Mouse (Mus musculus) liver, postnatal 0 days (tissue): Measurements from ENCODE around the gene Ptpn22. TPM values are rescaled to one million over a fixed set of nuclear protein-coding genes. Genes with fewer than 3 reads are reported as not detected.

Source experiments
- ATAC-seq: fragments of 200-750 bp; cut with Nextera tagmentation; 2 replicates; pipeline ENCODE4 v1.8.0; 2017; ENCODE audit warnings: mild to moderate bottlenecking, moderate library complexity
- DNase-seq: peaks from one replicate; pipeline ENCODE4 v3.0.0-alpha.2; 2016
- H3K27ac ChIP-seq: fragments of 300-500 bp; sonication (generic); 2 replicates; pipeline ENCODE4 v1.5.1; 2014; ENCODE audit warnings: antibody characterized with exemption, moderate library complexity, mild to moderate bottlenecking, low read depth
- H3K27me3 ChIP-seq: fragments of 300-500 bp; sonication (generic); 2 replicates; pipeline ENCODE4 v1.6.1; 2014; ENCODE audit warnings: low read length, control low read depth, mixed read lengths; ENCODE audit not compliant: insufficient read depth
- H3K36me3 ChIP-seq: fragments of 300-500 bp; sonication (generic); replicated peaks from 2 replicates; pipeline ENCODE4 v1.6.1; 2014; ENCODE audit warnings: mild to moderate bottlenecking, control low read depth, low read length, moderate library complexity, mixed read lengths; ENCODE audit not compliant: insufficient read depth
- H3K4me1 ChIP-seq: fragments of 300-500 bp; sonication (generic); 2 replicates; pipeline ENCODE4 v1.6.1; 2014; ENCODE audit warnings: antibody characterized with exemption, mild to moderate bottlenecking, control low read depth; ENCODE audit not compliant: insufficient read depth
- H3K4me2 ChIP-seq: fragments of 300-500 bp; sonication (generic); 2 replicates; pipeline ENCODE4 v1.6.1; 2014; ENCODE audit warnings: low read depth, mild to moderate bottlenecking, low read length, moderate library complexity, mixed read lengths
- H3K4me3 ChIP-seq: fragments of 300-500 bp; sonication (generic); 2 replicates; pipeline ENCODE4 v1.5.1; 2014; ENCODE audit warnings: low read depth, low read length
- H3K9ac ChIP-seq: fragments of 300-500 bp; sonication (generic); replicated peaks from 2 replicates; pipeline ENCODE4 v1.6.1; 2014; ENCODE audit warnings: mild to moderate bottlenecking, moderate library complexity
- H3K9me3 ChIP-seq: fragments of 300-500 bp; sonication (generic); 2 replicates; pipeline ENCODE4 v1.6.1; 2016; ENCODE audit warnings: mild to moderate bottlenecking, control low read depth, low read length, mixed read lengths
- CTCF ChIP-seq: sonication (generic); IDR thresholded peaks from 2 replicates; pipeline ENCODE4 v1.5.1; 2016; ENCODE audit warnings: antibody characterized with exemption, low read depth
- EP300 ChIP-seq: IDR thresholded peaks from 2 replicates; pipeline ENCODE4 v1.6.1; 2016; ENCODE audit warnings: antibody characterized with exemption, low read depth, mild to moderate bottlenecking
- WGBS: fragments of 180-500 bp; shearing (Covaris S2); extraction: QIAGEN DNeasy Blood & Tissue Kit; methylation state at CpG from one replicate; pipeline ENCODE4 v1.1.7; 2014; ENCODE audit not compliant: insufficient replicate concordance; 5-methylcytosine and 5-hydroxymethylcytosine counted together
- polyA plus RNA-seq: library from polyadenylated mRNA; unstranded; fragments of >200 nt; fragmentation: Nextera tagmentation; extraction: Ambion mirVana; gene quantifications from 2 replicates; pipeline ENCODE4 v1.2.1, GENCODE M21; 2015

The Ptpn22 gene
- polyA plus RNA-seq, 1 experiment from 2014 or later: 3.0 TPM

DNA sequence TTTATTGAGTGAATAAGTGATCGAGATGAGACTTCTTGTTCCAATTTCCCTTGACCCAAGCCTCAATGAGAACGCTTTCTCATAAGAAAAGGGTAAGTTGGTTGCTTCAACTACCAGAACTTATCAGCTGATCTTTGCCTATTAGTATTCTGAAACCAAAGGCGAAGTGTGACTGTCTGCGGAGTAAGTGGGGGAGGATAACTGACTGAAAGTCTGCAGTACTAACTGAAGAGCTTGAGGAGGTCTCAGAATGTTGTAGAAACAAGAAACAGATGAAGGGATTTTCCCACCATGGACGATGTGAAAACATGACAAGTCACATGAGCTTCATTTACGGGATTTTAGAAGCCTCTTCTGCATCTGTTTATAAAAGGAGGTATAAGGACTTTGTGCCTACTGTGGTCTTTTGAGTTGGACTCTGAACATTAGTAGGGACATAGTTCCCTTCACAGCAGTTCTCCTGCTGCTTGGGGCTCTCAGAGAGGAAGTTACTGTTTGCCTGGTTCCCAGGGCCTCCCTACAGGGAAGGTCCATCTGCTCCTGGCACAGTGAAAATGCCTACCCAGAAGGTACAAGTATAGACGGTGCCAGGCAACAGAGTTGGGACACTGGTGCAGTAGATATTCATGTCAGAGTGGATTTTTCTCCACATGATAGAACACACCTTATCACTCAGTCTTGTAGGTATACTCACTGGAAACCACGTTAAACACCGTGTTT is 8.8 kb upstream of the Ptpn22 start:
- Histone ChIP-seq H3K27ac (no peak overlapping the region), H3K27me3 (no peaks in the 10 kb centered on the region), H3K9ac (no peak overlapping the region), H3K9me3 (no peaks in the 10 kb centered on the region), H3K4me1 (no peaks in the 10 kb centered on the region), H3K4me2 (no peak overlapping the region), H3K36me3 (no peaks in the 10 kb centered on the region), H3K4me3 (no peak overlapping the region)
- WGBS: 62% methylated on average over 9 of the region's 9 CpGs
- no peak for TF ChIP-seq CTCF
- no peak for TF ChIP-seq EP300
- ATAC-seq (no peak), DNase-seq (no peak)

DNA sequence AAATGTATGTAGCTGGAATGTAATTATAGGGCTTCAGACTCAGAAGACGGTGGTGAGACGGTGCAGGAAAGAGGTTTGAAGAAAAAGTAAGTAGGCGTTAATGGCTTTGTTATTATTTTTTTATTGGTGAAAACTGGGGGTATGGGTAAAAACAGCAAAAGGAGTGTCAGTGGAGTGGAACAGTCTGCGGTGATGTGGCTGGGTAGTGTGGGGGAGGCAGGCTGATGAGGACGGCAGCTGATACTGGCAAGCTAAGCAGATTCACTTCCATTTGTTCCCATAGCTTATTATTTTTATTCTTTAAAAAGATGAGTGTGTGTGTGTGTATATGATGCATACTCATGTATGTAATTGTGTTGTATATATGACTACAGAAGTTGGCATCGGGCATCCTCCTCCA is 8.1 kb upstream of the Ptpn22 start:
- ATAC-seq: no peak
- 85% methylated on average over 6 of the region's 6 CpGs for WGBS
- no peaks in the 10 kb centered on the region for H3K9me3 ChIP-seq

DNA sequence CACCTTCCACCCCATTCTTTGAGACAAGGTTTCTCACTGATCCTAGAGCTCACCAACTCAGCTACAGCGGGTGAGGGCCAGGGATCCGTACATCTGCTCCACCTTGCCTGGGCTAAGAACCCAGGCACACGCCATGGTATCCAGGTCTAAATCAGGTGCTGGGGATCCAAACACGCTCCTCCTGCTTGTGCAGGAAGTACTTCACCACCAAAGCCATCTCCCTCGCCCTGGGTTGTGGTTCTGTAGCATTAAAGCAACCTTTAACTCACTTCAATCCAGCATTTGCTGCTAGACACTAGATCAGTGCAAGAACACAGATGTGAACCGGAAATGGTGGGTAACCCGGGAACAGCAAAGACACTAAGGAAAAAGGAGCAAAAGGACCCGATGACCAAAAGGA is 7.7 kb upstream of the Ptpn22 start:
- Histone ChIP-seq H3K4me2 (no peak overlapping the region), H3K9me3 (no peaks in the 10 kb centered on the region), H3K27me3 (no peaks in the 10 kb centered on the region), H3K36me3 (no peaks in the 10 kb centered on the region), H3K4me1 (no peaks in the 10 kb centered on the region), H3K4me3 (no peak overlapping the region), H3K9ac (no peak overlapping the region), H3K27ac (no peak overlapping the region)
- TF ChIP-seq EP300 (no peak), CTCF (no peak)
- DNase-seq: no peak
- no peak for ATAC-seq
- 73% methylated on average over 8 of the region's 8 CpGs for WGBS

More for the DNA sequence above, 8.1 kb upstream of the Ptpn22 start:
- TF ChIP-seq EP300 (no peak), CTCF (no peak)
- H3K9ac ChIP-seq: no peak overlapping the region
- H3K27me3 ChIP-seq: no peaks in the 10 kb centered on the region
- no peak overlapping the region for H3K27ac ChIP-seq
- no peak overlapping the region for H3K4me3 ChIP-seq
- no peaks in the 10 kb centered on the region for H3K4me1 ChIP-seq
- no peaks in the 10 kb centered on the region for H3K36me3 ChIP-seq
- no peak for DNase-seq
- H3K4me2 ChIP-seq: no peak overlapping the region

DNA sequence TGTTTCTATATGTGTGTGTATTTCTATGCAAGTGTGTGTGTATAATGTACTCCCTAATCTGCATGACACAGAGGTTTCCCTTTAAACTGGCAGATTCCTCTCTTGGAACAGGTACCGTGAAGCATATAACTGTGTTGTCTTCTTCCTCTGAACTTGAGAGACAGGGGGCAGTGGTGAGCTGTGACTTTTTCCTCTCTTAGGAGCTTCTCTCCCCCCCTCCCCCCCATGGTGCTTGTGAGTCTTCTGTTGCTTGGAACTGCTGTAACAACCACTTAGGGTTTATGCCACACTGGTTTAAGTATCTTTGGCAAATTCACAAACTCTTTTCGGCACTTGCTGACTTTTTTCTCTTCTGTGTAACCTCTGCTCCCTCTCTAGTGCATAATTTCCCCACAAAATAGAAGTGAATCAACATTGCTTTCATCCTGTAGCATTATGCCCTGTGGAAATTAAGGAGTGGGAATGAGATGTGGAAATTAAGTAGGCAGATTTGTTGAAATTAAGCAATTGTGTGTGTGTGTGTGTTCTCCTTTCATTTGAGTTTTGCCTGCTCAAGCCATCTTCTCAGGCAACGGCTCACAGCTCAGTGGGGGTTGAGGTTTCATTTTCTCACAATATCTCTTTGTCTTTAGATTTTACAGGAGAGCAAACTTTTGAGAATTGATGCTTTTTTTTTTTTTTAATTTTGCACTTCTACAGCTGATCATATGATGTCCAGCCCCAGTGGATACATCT is 6.9 kb upstream of the Ptpn22 start:
- H3K9me3 ChIP-seq: no peaks in the 10 kb centered on the region
- no peaks in the 10 kb centered on the region for H3K36me3 ChIP-seq
- no peak overlapping the region for H3K9ac ChIP-seq
- no peaks in the 10 kb centered on the region for H3K27me3 ChIP-seq
- TF ChIP-seq CTCF (peak; percentile 69), EP300 (no peak)
- 57% methylated on average over 3 of the region's 3 CpGs for WGBS
- H3K4me3 ChIP-seq: no peak overlapping the region
- no peaks in the 10 kb centered on the region for H3K4me1 ChIP-seq
- DNase-seq (peak; percentile 63), ATAC-seq (0 out of 2 replicates have a peak, but pooled peaks have one; percentile 47)
- no peak overlapping the region for H3K27ac ChIP-seq
- no peak overlapping the region for H3K4me2 ChIP-seq

DNA sequence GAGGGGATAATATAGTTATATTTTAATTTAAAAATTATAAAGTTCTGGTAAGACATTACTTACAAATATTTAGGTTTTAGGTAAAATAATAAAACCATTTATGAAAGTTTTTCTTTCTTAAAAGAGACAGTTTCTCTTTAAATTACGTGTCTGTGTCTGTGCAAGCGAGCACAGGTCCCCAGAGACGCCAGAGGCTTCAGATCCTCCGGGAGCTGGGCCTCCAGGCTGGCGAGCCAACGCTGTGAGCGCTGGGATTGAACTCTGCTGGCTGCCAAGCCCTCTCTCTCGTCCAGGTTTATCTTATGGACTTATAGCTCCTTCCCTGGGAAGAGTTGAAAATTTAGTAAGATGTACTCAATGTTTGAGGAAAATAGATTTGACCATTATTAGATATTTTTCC is 5.8 kb upstream of the Ptpn22 start:
- Histone ChIP-seq H3K9me3 (no peaks in the 10 kb centered on the region), H3K36me3 (no peaks in the 10 kb centered on the region), H3K4me2 (no peak overlapping the region), H3K4me3 (no peak overlapping the region), H3K4me1 (no peaks in the 10 kb centered on the region), H3K9ac (no peak overlapping the region), H3K27me3 (no peaks in the 10 kb centered on the region), H3K27ac (no peak overlapping the region)
- DNase-seq: no peak
- TF ChIP-seq EP300: no peak
- no peak for TF ChIP-seq CTCF
- WGBS: 73% methylated on average over 8 of the region's 8 CpGs
- no peak for ATAC-seq

DNA sequence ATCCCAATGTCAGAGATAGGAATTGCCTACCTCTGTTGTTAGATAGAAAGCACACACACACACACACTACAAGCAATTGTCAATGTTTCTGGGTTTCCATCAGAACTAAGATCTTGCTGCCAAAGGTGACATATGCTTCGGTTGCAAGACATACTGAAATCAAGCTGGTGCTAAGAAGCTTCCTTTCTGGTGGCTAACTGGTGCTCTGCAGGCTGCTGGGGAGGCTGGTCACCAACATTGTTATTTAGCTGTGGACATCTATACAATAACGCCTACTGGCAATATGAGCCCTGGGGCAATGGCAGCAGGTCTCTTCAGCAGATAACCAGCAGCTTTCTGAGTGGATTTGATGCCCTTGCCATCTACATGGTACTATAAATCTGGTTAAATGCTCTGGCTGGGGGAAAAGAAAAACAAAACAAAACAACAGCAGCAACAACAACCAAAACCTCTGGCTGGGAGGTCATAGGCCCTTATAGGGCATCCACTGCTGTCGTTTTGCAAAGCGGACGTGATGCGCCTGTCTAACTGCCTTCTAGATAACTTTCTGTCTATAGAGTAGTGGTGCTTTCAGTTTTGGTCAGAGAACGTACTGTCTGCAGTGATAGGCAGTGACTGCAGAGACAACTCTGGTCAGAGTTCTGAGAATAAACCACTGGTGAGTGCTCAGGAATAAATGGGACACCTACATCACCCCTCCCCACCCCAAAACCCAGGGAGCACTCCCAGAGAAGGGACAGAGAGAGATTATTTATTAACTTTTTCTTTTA is 2.4 kb upstream of the Ptpn22 start:
- H3K9me3 ChIP-seq: no peaks in the 10 kb centered on the region
- no peak overlapping the region for H3K4me2 ChIP-seq
- TF ChIP-seq EP300: no peak
- no peak for TF ChIP-seq CTCF
- ATAC-seq: no peak
- H3K4me3 ChIP-seq: no peak overlapping the region
- no peak overlapping the region for H3K27ac ChIP-seq
- no peaks in the 10 kb centered on the region for H3K36me3 ChIP-seq
- no peaks in the 10 kb centered on the region for H3K4me1 ChIP-seq
- WGBS: 71% methylated on average over 7 of the region's 7 CpGs
- H3K9ac ChIP-seq: no peak overlapping the region
- DNase-seq: no peak
- H3K27me3 ChIP-seq: no peaks in the 10 kb centered on the region
